Mouse (Mus musculus): Measurements from ENCODE around the gene Ppm1m.

DNA sequence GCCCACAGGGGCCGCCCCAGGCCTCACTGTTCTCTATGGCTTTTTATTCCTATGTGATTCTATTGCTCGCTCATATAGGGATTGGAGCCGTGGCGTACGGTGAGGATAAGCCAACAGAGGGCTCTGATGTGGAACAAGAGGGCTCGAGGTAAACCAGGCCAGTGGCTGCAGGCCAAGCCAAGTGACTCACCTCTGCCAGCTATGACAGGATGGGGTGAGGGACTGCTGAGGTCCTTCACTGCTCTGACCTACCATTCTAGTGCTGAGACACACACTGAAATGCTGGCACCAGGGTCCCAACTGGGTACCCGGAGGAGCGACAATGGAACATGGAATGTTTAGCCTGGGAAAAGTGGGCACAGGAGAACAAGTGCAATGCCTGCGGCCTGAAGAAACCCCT is 45.4 kb downstream of the Ppm1m start:
- no peak for TF ChIP-seq CEBPB (IDR thresholded peaks at IDR 0.05; ENCODE audit: insufficient read depth, poor library complexity, severe bottlenecking)
- TF ChIP-seq USF1 (IDR thresholded peaks at IDR 0.05; ENCODE audit: low read depth), result no peak
- no peak for TF ChIP-seq MAX (IDR thresholded peaks at IDR 0.05; ENCODE audit: low read depth)
- no peak for TF ChIP-seq TCF12 (IDR thresholded peaks at IDR 0.05; ENCODE audit: insufficient read depth, poor library complexity, severe bottlenecking)
- TF ChIP-seq POLR2A (IDR thresholded peaks at IDR 0.05; ENCODE audit: insufficient read length, low read depth), result no peak
- no peak for TF ChIP-seq E2F4 (IDR thresholded peaks at IDR 0.05; ENCODE audit: insufficient read depth)

Measured in myocyte (in vitro differentiated cells).